Mouse (Mus musculus) MEL (cell line): ENCODE measurements around the gene Rxfp1. TPM values are rescaled to one million over a fixed set of nuclear protein-coding genes. Genes with fewer than 3 reads are reported as not detected.

ENCODE experiments used
- DNase-seq: peaks from one replicate; pipeline ENCODE4 v3.0.0; 2011; ENCODE audit warnings: low read depth, low spot score
- H3K27ac ChIP-seq: 2 replicates; pipeline ENCODE4 v1.5.1; 2012; ENCODE audit warnings: low read depth, mild to moderate bottlenecking, control low read depth, low read length, moderate library complexity; ENCODE audit not compliant: control insufficient read depth
- H3K27me3 ChIP-seq, 2 experiments: fragments of 150-350 bp in 1 of 2; sonication (generic) in 1 of 2; 2 replicates each; pipeline ENCODE4 v1.6.1; 2012; ENCODE audit warnings: low read length in 2 of 2, mild to moderate bottlenecking in 2 of 2, improper control_type of control experiment in 1 of 2, moderate library complexity in 1 of 2; ENCODE audit not compliant: insufficient read depth in 2 of 2, control insufficient read depth in 1 of 2
- H3K36me3 ChIP-seq, 2 experiments: 2 replicates each; pipeline ENCODE4 v1.6.1; 2012 to 2014; ENCODE audit warnings: low read length in 2 of 2, improper control_type of control experiment in 1 of 2, inconsistent platforms in 1 of 2, mild to moderate bottlenecking in 1 of 2; ENCODE audit not compliant: insufficient read depth in 2 of 2, control insufficient read depth in 1 of 2
- H3K4me1 ChIP-seq, 2 experiments: fragments of 150-350 bp in 1 of 2; sonication (generic) in 1 of 2; 2 replicates each; pipeline ENCODE4 v1.6.1; 2012; ENCODE audit warnings: low read length in 2 of 2, improper control_type of control experiment in 1 of 2, mild to moderate bottlenecking in 1 of 2; ENCODE audit not compliant: insufficient read depth in 2 of 2, control insufficient read depth in 1 of 2
- H3K4me3 ChIP-seq, 2 experiments: fragments of 150-350 bp in 1 of 2; sonication (generic) in 1 of 2; 2 replicates each; pipeline ENCODE4 v1.5.1; 2012; ENCODE audit warnings: low read depth in 2 of 2, low read length in 2 of 2, mild to moderate bottlenecking in 2 of 2, moderate library complexity in 2 of 2, control low read depth in 1 of 2, improper control_type of control experiment in 1 of 2; ENCODE audit not compliant: control insufficient read depth in 1 of 2, insufficient read depth in 1 of 2
- H3K79me2 ChIP-seq: 2 replicates; pipeline ENCODE4 v1.6.1; 2012; ENCODE audit warnings: mild to moderate bottlenecking, low read length, moderate library complexity; ENCODE audit not compliant: control insufficient read depth, poor library complexity, insufficient read depth
- H3K9ac ChIP-seq: 2 replicates; pipeline ENCODE4 v1.6.1; 2012; ENCODE audit warnings: low read depth, mild to moderate bottlenecking, control low read depth, low read length, moderate library complexity; ENCODE audit not compliant: control insufficient read depth, poor library complexity, severe bottlenecking
- H3K9me3 ChIP-seq: fragments of 150-350 bp; sonication (generic); replicated peaks from 2 replicates; pipeline ENCODE4 v1.6.1; 2012; ENCODE audit warnings: mild to moderate bottlenecking, low read length, improper control_type of control experiment, moderate library complexity; ENCODE audit not compliant: insufficient read depth
- BHLHE40 ChIP-seq: IDR thresholded peaks from 2 replicates; pipeline ENCODE4 v1.6.1; 2012; ENCODE audit warnings: low read depth, mild to moderate bottlenecking, inconsistent platforms, low read length, improper control_type of control experiment, borderline replicate concordance
- CHD2 ChIP-seq: IDR thresholded peaks from 2 replicates; pipeline ENCODE4 v1.6.1; 2011; ENCODE audit warnings: low read length, improper control_type of control experiment
- E2F4 ChIP-seq: IDR thresholded peaks from 2 replicates; pipeline ENCODE4 v1.6.1; 2011; ENCODE audit warnings: low read depth, low read length, improper control_type of control experiment, borderline replicate concordance
- EP300 ChIP-seq, 2 experiments: IDR thresholded peaks; 2 replicates each; pipeline ENCODE4 v1.6.1; 2011; ENCODE audit warnings: improper control_type of control experiment in 2 of 2, low read length in 2 of 2, low read depth in 1 of 2, mild to moderate bottlenecking in 1 of 2
- HCFC1 ChIP-seq: IDR thresholded peaks from 2 replicates; pipeline ENCODE4 v1.6.1; 2012; ENCODE audit warnings: low read depth, mild to moderate bottlenecking, inconsistent platforms, low read length, improper control_type of control experiment, moderate library complexity
- MYC ChIP-seq: IDR thresholded peaks from 2 replicates; pipeline ENCODE4 v1.6.1; 2011; ENCODE audit warnings: low read depth, mild to moderate bottlenecking, low read length, improper control_type of control experiment, moderate library complexity
- NRF1 ChIP-seq: IDR thresholded peaks from 2 replicates; pipeline ENCODE4 v1.6.1; 2014; ENCODE audit warnings: low read depth, mild to moderate bottlenecking, inconsistent platforms, low read length, improper control_type of control experiment, moderate library complexity; ENCODE audit not compliant: poor library complexity, insufficient read depth, severe bottlenecking
- POLR2A ChIP-seq, 2 experiments: IDR thresholded peaks; 2 replicates each; pipeline ENCODE4 v1.6.1; 2011 to 2012; ENCODE audit warnings: low read length in 2 of 2, mild to moderate bottlenecking in 2 of 2, control low read depth in 1 of 2, improper control_type of control experiment in 1 of 2, low read depth in 1 of 2, moderate library complexity in 1 of 2; ENCODE audit not compliant: control insufficient read depth in 1 of 2, insufficient read depth in 1 of 2, poor library complexity in 1 of 2
- POLR2AphosphoS5 ChIP-seq: IDR thresholded peaks from 2 replicates; pipeline ENCODE4 v1.6.1; 2012; ENCODE audit warnings: low read depth, borderline replicate concordance, mild to moderate bottlenecking, inconsistent platforms, low read length, moderate library complexity, mixed read lengths
- SIN3A ChIP-seq: IDR thresholded peaks from 2 replicates; pipeline ENCODE4 v1.6.1; 2012; ENCODE audit warnings: low read length, improper control_type of control experiment, inconsistent platforms
- TCF12 ChIP-seq: IDR thresholded peaks from 2 replicates; pipeline ENCODE4 v1.6.1; 2014; ENCODE audit warnings: low read depth, mild to moderate bottlenecking, inconsistent platforms, low read length, improper control_type of control experiment, moderate library complexity
- UBTF ChIP-seq: IDR thresholded peaks from 2 replicates; pipeline ENCODE4 v1.6.1; 2012; ENCODE audit warnings: low read depth, mild to moderate bottlenecking, inconsistent platforms, low read length, improper control_type of control experiment, moderate library complexity, borderline replicate concordance; ENCODE audit not compliant: insufficient read depth
- USF1 ChIP-seq: IDR thresholded peaks from 2 replicates; pipeline ENCODE4 v1.6.1; 2014; ENCODE audit warnings: low read depth, mild to moderate bottlenecking, inconsistent platforms, low read length, improper control_type of control experiment, moderate library complexity
- ZC3H11A ChIP-seq: IDR thresholded peaks from 2 replicates; pipeline ENCODE4 v1.6.1; 2012; ENCODE audit warnings: low read depth, mild to moderate bottlenecking, inconsistent platforms, low read length, improper control_type of control experiment
- polyA plus RNA-seq, 2 experiments: library from polyadenylated mRNA; stranded (reverse) in 1 of 2; unstranded in 1 of 2; fragments of >175 nt in 1 of 2; fragments of >200 nt in 1 of 2; gene quantifications; 2 replicates each; pipeline versions ENCODE4 v1.2.1 to v1.2.4; 2012; ENCODE audit warnings: low replicate concordance in 2 of 2, low read depth in 1 of 2; ENCODE audit not compliant: insufficient read length in 2 of 2, insufficient read depth in 1 of 2, missing spikeins in 1 of 2
- total RNA-seq: library from RNA; depleted of rRNA; stranded (reverse); fragments of 300-350 nt; gene quantifications from 2 replicates; pipeline ENCODE4 v1.2.3, GENCODE M21; 2012

Gene Rxfp1
- total and polyA plus RNA-seq, 3 experiments, result not detected

GRCm38 (mm10) chr3:79656682-79657081 is 81.0 kb downstream of the Rxfp1 start:
- no peak overlapping the region for H3K4me3 ChIP-seq
- TF ChIP-seq POLR2A (IDR thresholded peaks at IDR 0.05; ENCODE audit: control insufficient read depth in 1 of 2, insufficient read depth in 1 of 2, low read depth in 1 of 2, low read length in 2 of 2, poor library complexity in 1 of 2), result no peak
- TF ChIP-seq TCF12, result peak; percentile 53; the same call in 1 of the 2 replicates
- no peak for TF ChIP-seq MYC
- H3K9ac ChIP-seq, result no peak overlapping the region
- no peaks in the 10 kb centered on the region for H3K4me1 ChIP-seq
- peaks cover 0 to 3% of the 10 kb centered on the region in 2 experiments; a peak in 3 of 4 replicates for H3K27me3 ChIP-seq
- H3K9me3 ChIP-seq, result no peaks in the 10 kb centered on the region
- DNase-seq, result peak; percentile 11
- H3K79me2 ChIP-seq, result no peaks in the 10 kb centered on the region
- no peaks in the 10 kb centered on the region for H3K36me3 ChIP-seq
- H3K27ac ChIP-seq, result no peak overlapping the region

DNA sequence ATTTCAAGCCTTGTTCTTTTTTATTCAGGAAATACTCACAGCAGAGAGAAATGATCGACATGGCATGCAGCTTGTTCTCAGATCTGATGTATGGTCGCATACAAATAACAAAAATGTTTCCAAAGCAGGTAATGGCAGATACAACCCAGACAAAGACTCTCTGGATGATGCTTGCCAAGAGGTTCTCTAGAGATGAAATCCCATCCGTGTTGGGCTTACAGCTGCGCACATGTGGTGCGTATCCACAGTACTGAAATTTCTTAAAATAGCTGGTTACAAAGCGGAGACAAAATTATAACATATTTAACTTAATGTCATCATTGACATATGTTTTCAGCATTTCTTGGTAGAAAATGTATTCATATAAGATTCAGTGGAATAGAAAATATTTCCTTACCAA is 85.6 kb downstream of the Rxfp1 start:
- no peak for DNase-seq
- no peaks in the 10 kb centered on the region for H3K36me3 ChIP-seq
- H3K79me2 ChIP-seq, result no peaks in the 10 kb centered on the region
- no peak overlapping the region for H3K9ac ChIP-seq
- no peaks in the 10 kb centered on the region for H3K9me3 ChIP-seq
- no peak overlapping the region for H3K27ac ChIP-seq
- TF ChIP-seq CHD2, result no peak
- no peak for TF ChIP-seq ZC3H11A
- no peak for TF ChIP-seq UBTF
- TF ChIP-seq E2F4, result no peak
- TF ChIP-seq BHLHE40, result no peak
- no peak for TF ChIP-seq SIN3A
- no peak overlapping the region for H3K4me3 ChIP-seq
- H3K4me1 ChIP-seq, result no peaks in the 10 kb centered on the region
- H3K27me3 ChIP-seq, result peaks cover 6 to 8% of the 10 kb centered on the region in 2 experiments; a peak in 3 of 4 replicates

GRCm38 (mm10) chr3:79629416-79629730 is 108.3 kb downstream of the Rxfp1 start, which contains the start of gene Etfdh:
Etfdh (minus strand) TSS chr3:79629500.
- peaks cover 7% of the 10 kb centered on the region for H3K79me2 ChIP-seq
- no peaks in the 10 kb centered on the region for H3K4me1 ChIP-seq
- no peak for TF ChIP-seq HCFC1
- TF ChIP-seq POLR2AphosphoS5, result no peak
- no peak for TF ChIP-seq TCF12
- TF ChIP-seq E2F4, result no peak
- no peak for TF ChIP-seq NRF1
- TF ChIP-seq EP300 (IDR thresholded peaks at IDR 0.05; ENCODE audit: low read depth in 1 of 2, low read length in 2 of 2), result no peak
- TF ChIP-seq USF1, result no peak
- H3K4me3 ChIP-seq, result peak within 1 kb of the TSS; percentile 78 to 87
- peak within 1 kb of the TSS; percentile 66 for H3K27ac ChIP-seq
- H3K36me3 ChIP-seq, result peaks cover 1 to 6% of the 10 kb centered on the region in 2 experiments; a peak in 2 of 4 replicates
- H3K9ac ChIP-seq, result peak within 1 kb of the TSS; percentile 88
- no peaks in the 10 kb centered on the region for H3K9me3 ChIP-seq
- no peaks in the 10 kb centered on the region for H3K27me3 ChIP-seq
- peak; percentile 70 for DNase-seq
